Mouse (Mus musculus): ENCODE results near the gene Dcakd. TPM values are rescaled to one million over a fixed set of nuclear protein-coding genes. Genes with fewer than 3 reads are reported as not detected.

Dcakd gene
- 100 to 1,000 TPM; 106 to 109 TPM for total RNA-seq (2021)

GRCm38 (mm10) chr11:103028176-103028891 lies at the start of gene Dcakd, which contains the start of gene Nmt1:
Gene Dcakd (minus strand): TSS chr11:103028333.
Gene Nmt1 (plus strand): TSS chr11:103028190.
- DNase-seq (ENCODE audit: extremely low spot score in 1 of 2, low spot score in 1 of 2), result peak; percentile 77 to 91

- DNase-seq (ENCODE audit: extremely low spot score in 1 of 2, low spot score in 1 of 2), result no peak
Observed at GRCm38 (mm10) chr11:103076581-103076980, 48.4 kb upstream of the Dcakd start.

GRCm38 (mm10) chr11:103076010-103076409 lies 47.9 kb upstream of the Dcakd start:
- no peak for DNase-seq (ENCODE audit: extremely low spot score in 1 of 2, low spot score in 1 of 2)

- no peak for DNase-seq (ENCODE audit: extremely low spot score in 1 of 2, low spot score in 1 of 2)
Observed at GRCm38 (mm10) chr11:103074796-103075323, 46.7 kb upstream of the Dcakd start.

GRCm38 (mm10) chr11:103074121-103074650 lies 46.1 kb upstream of the Dcakd start:
- no peak for DNase-seq (ENCODE audit: extremely low spot score in 1 of 2, low spot score in 1 of 2)

GRCm38 (mm10) chr11:103073671-103074070 lies 45.5 kb upstream of the Dcakd start:
- no peak for DNase-seq (ENCODE audit: extremely low spot score in 1 of 2, low spot score in 1 of 2)

- no peak for DNase-seq (ENCODE audit: extremely low spot score in 1 of 2, low spot score in 1 of 2)
Observed at GRCm38 (mm10) chr11:103070322-103070880, 42.3 kb upstream of the Dcakd start.

- no peak for DNase-seq (ENCODE audit: extremely low spot score in 1 of 2, low spot score in 1 of 2)
Observed at GRCm38 (mm10) chr11:103069731-103070130, 41.6 kb upstream of the Dcakd start.

GRCm38 (mm10) chr11:103068884-103069283 lies 40.8 kb upstream of the Dcakd start:
- DNase-seq (ENCODE audit: extremely low spot score in 1 of 2, low spot score in 1 of 2), result no peak

- no peak for DNase-seq (ENCODE audit: extremely low spot score in 1 of 2, low spot score in 1 of 2)
Observed at GRCm38 (mm10) chr11:103068272-103068671, 40.1 kb upstream of the Dcakd start.

GRCm38 (mm10) chr11:103067457-103068001 lies 39.4 kb upstream of the Dcakd start:
- DNase-seq (ENCODE audit: extremely low spot score in 1 of 2, low spot score in 1 of 2), result no peak

GRCm38 (mm10) chr11:103067051-103067361 lies 38.9 kb upstream of the Dcakd start:
- DNase-seq (ENCODE audit: extremely low spot score in 1 of 2, low spot score in 1 of 2), result no peak

GRCm38 (mm10) chr11:103066191-103067050 lies 38.3 kb upstream of the Dcakd start:
- no peak for DNase-seq (ENCODE audit: extremely low spot score in 1 of 2, low spot score in 1 of 2)

GRCm38 (mm10) chr11:103058499-103059085 lies 30.5 kb upstream of the Dcakd start:
- DNase-seq (ENCODE audit: extremely low spot score in 1 of 2, low spot score in 1 of 2), result no peak

- no peak for DNase-seq (ENCODE audit: extremely low spot score in 1 of 2, low spot score in 1 of 2)
Observed at GRCm38 (mm10) chr11:103056636-103057035, 28.5 kb upstream of the Dcakd start.

- DNase-seq (ENCODE audit: extremely low spot score in 1 of 2, low spot score in 1 of 2), result peak; percentile 60 to 86
Observed at GRCm38 (mm10) chr11:103054798-103055197, 26.7 kb upstream of the Dcakd start.

- DNase-seq (ENCODE audit: extremely low spot score in 1 of 2, low spot score in 1 of 2), result no peak
Observed at GRCm38 (mm10) chr11:103053191-103054076, 25.3 kb upstream of the Dcakd start.

GRCm38 (mm10) chr11:103052078-103052477 lies 23.9 kb upstream of the Dcakd start:
- DNase-seq (ENCODE audit: extremely low spot score in 1 of 2, low spot score in 1 of 2), result no peak

GRCm38 (mm10) chr11:103051249-103051691 lies 23.1 kb upstream of the Dcakd start:
- DNase-seq (ENCODE audit: extremely low spot score in 1 of 2, low spot score in 1 of 2), result no peak
